Mouse (Mus musculus) hindbrain, embryonic 13.5 days (tissue): ENCODE measurements at regions not wholly inside any gene's neighbourhood (a gene's known extent, or its start where the extent isn't known, plus 50 kb on each side); places are given as distances from the start of the nearest gene placed in this dataset.

Experiments
- ATAC-seq: fragments of 200-750 bp; cut with Nextera tagmentation; 2 replicates; pipeline ENCODE4 v1.8.0; 2017; ENCODE audit warnings: moderate TSS enrichment; ENCODE audit not compliant: low FRiP score
- H3K27ac ChIP-seq: fragments of 300-500 bp; sonication (generic); 2 replicates; pipeline ENCODE4 v1.5.1; 2015; ENCODE audit warnings: inconsistent platforms, mild to moderate bottlenecking, moderate library complexity
- H3K27me3 ChIP-seq: fragments of 300-500 bp; sonication (generic); 2 replicates; pipeline ENCODE4 v1.6.1; 2015; ENCODE audit warnings: mild to moderate bottlenecking, inconsistent platforms
- H3K36me3 ChIP-seq: fragments of 300-500 bp; sonication (generic); 2 replicates; pipeline ENCODE4 v1.6.1; 2015; ENCODE audit warnings: mild to moderate bottlenecking, inconsistent platforms
- H3K4me1 ChIP-seq: fragments of 300-500 bp; sonication (generic); replicated peaks from 2 replicates; pipeline ENCODE4 v1.6.1; 2015; ENCODE audit warnings: inconsistent platforms
- H3K4me2 ChIP-seq: fragments of 300-500 bp; sonication (generic); 2 replicates; pipeline ENCODE4 v1.6.1; 2015; ENCODE audit warnings: inconsistent platforms, mild to moderate bottlenecking, moderate library complexity
- H3K4me3 ChIP-seq: fragments of 300-500 bp; sonication (generic); 2 replicates; pipeline ENCODE4 v1.5.1; 2015; ENCODE audit warnings: mild to moderate bottlenecking, inconsistent platforms
- H3K9ac ChIP-seq: fragments of 300-500 bp; sonication (generic); 2 replicates; pipeline ENCODE4 v1.6.1; 2015; ENCODE audit warnings: mild to moderate bottlenecking, inconsistent platforms
- H3K9me3 ChIP-seq: fragments of 300-500 bp; sonication (generic); 2 replicates; pipeline ENCODE4 v1.6.1; 2016; ENCODE audit warnings: inconsistent platforms
- WGBS: fragments of 180-500 bp; shearing (Covaris S2); methylation state at CpG from one replicate; pipeline ENCODE4 v1.1.7; 2015; 5-methylcytosine and 5-hydroxymethylcytosine counted together

DNA sequence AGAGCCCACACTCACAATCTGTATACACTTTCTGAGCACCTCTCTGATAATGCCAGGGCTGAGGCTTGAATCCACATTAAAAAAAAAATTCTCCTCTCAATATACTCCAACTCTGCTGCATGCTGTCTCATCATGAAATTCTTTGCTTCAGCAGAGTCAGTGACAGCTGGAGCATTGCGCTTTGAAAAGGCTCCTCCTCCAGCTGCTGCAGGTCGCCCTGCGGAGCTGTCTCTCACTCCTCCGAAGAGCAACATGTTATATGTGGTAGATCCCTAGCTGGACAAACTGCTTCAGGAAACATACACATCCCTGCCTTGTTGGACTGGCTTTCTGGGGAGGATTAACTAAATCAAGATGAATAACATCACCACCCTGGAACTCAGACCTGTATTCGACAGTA lies 984.5 kb downstream of the Adgrl2 start:
- H3K4me2 ChIP-seq, result no peak overlapping the region
- H3K27me3 ChIP-seq, result no peaks in the 10 kb centered on the region
- no peaks in the 10 kb centered on the region for H3K36me3 ChIP-seq
- no peak overlapping the region for H3K9ac ChIP-seq
- 65% methylated on average over 5 of the region's 5 CpGs for WGBS
- no peak for ATAC-seq
- H3K27ac ChIP-seq, result no peak overlapping the region
- no peaks in the 10 kb centered on the region for H3K9me3 ChIP-seq
- no peak overlapping the region for H3K4me3 ChIP-seq
- H3K4me1 ChIP-seq, result no peaks in the 10 kb centered on the region

GRCm38 (mm10) chr3:148004006-148004405 lies 986.3 kb downstream of the Adgrl2 start:
- 53% methylated on average over 3 of the region's 3 CpGs for WGBS
- Histone ChIP-seq H3K27ac (no peak overlapping the region), H3K9me3 (no peaks in the 10 kb centered on the region), H3K36me3 (no peaks in the 10 kb centered on the region), H3K4me3 (no peak overlapping the region), H3K4me2 (no peak overlapping the region), H3K9ac (no peak overlapping the region), H3K4me1 (no peaks in the 10 kb centered on the region), H3K27me3 (no peaks in the 10 kb centered on the region)
- ATAC-seq, result no peak

GRCm38 (mm10) chr3:147999330-147999953 lies 990.9 kb downstream of the Adgrl2 start:
- WGBS, result 63% methylated on average over 15 of the region's 15 CpGs
- no peak for ATAC-seq
- H3K9me3 ChIP-seq, result no peaks in the 10 kb centered on the region
- H3K27me3 ChIP-seq, result no peaks in the 10 kb centered on the region
- H3K4me3 ChIP-seq, result no peak overlapping the region
- no peak overlapping the region for H3K27ac ChIP-seq
- no peak overlapping the region for H3K4me2 ChIP-seq
- H3K36me3 ChIP-seq, result no peaks in the 10 kb centered on the region
- H3K4me1 ChIP-seq, result no peaks in the 10 kb centered on the region
- H3K9ac ChIP-seq, result no peak overlapping the region

DNA sequence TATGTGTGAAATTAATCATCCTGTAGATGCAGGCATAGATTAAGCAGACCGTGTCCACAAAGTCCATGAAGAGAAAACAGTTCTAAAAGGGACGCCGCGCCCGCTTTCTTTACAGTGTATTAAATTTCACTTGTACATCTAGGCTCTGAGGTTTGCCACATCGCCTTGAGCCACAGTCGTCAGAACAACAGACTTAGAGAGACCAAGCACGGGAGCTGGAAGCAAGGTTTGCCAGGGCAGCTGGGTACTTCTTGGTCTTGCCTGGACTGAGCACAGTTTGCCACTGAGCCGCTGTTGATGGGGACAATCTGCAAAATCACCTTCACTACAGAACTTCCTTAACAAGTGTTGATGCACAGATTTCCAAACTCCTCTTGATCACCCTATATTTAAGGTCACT lies 998.6 kb downstream of the Adgrl2 start:
- H3K9me3 ChIP-seq, result no peaks in the 10 kb centered on the region
- H3K9ac ChIP-seq, result no peak overlapping the region
- no peaks in the 10 kb centered on the region for H3K27me3 ChIP-seq
- H3K4me1 ChIP-seq, result no peaks in the 10 kb centered on the region
- 79% methylated on average over 9 of the region's 9 CpGs for WGBS
- no peak overlapping the region for H3K27ac ChIP-seq
- H3K4me2 ChIP-seq, result no peak overlapping the region
- no peak overlapping the region for H3K4me3 ChIP-seq
- no peak for ATAC-seq
- no peaks in the 10 kb centered on the region for H3K36me3 ChIP-seq

DNA sequence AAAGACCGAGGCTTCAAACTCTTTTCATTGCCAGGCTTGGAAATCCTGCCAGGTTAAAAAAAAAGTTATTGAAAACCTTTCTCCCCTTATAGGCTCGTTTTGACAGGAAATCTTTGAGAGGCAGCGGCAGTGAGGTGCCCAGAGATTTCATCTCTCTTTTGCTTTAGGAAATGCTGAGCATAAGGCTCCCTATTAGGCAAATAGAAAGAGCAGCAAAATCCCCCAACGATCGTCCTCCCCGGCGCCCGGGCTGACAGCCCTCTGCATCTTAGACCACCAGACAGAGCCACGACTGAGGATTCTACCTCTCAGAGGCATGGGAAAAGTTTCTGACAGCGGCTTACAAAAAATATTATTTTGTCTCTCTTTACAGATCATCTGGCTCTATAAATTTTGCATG lies 999.5 kb downstream of the Adgrl2 start:
- H3K36me3 ChIP-seq, result no peaks in the 10 kb centered on the region
- ATAC-seq, result no peak
- H3K9me3 ChIP-seq, result no peaks in the 10 kb centered on the region
- H3K9ac ChIP-seq, result no peak overlapping the region
- H3K4me3 ChIP-seq, result no peak overlapping the region
- H3K4me2 ChIP-seq, result peak overlapping the region; percentile 20; the same call in 1 of the 2 replicates
- H3K4me1 ChIP-seq, result no peaks in the 10 kb centered on the region
- no peak overlapping the region for H3K27ac ChIP-seq
- WGBS, result 43% methylated on average over 10 of the region's 10 CpGs
- no peaks in the 10 kb centered on the region for H3K27me3 ChIP-seq

- Histone ChIP-seq H3K4me3 (no peak overlapping the region), H3K36me3 (no peaks in the 10 kb centered on the region), H3K9ac (no peak overlapping the region), H3K4me1 (no peaks in the 10 kb centered on the region), H3K9me3 (no peaks in the 10 kb centered on the region), H3K27me3 (no peaks in the 10 kb centered on the region), H3K27ac (no peak overlapping the region), H3K4me2 (no peak overlapping the region)
- WGBS, result 65% methylated on average over 5 of the region's 5 CpGs
- ATAC-seq, result no peak
These were observed 1007.5 kb downstream of the Adgrl2 start for GRCm38 (mm10) chr3:147982831-147983230.

- ATAC-seq, result no peak
- Histone ChIP-seq H3K9ac (no peak overlapping the region), H3K27me3 (no peaks in the 10 kb centered on the region), H3K4me1 (no peaks in the 10 kb centered on the region; the same call in 1 of the 2 replicates), H3K4me3 (no peak overlapping the region), H3K4me2 (no peak overlapping the region), H3K36me3 (no peaks in the 10 kb centered on the region), H3K9me3 (no peaks in the 10 kb centered on the region), H3K27ac (no peak overlapping the region)
- 60% methylated on average over 4 of the region's 4 CpGs for WGBS
These were observed 1008.7 kb downstream of the Adgrl2 start for GRCm38 (mm10) chr3:147981621-147982020.

DNA sequence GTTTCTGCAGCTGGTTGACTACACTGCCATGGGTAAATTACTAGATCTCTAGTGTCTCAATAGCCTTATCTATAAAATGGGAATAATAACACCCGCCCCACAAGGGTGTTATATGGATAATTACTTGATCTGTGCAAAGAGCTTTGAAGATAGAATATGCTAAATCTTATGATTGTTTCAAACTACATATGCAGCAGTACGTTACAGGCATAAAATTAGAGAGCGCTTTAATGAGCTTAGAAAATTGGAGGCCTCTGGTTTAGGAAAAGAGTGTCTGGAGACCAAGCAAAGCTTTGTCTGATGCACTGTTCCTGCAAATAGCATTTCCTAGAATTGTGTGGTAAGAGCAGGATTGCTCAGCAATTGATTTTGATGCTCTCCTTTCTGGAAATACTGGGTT lies 1013.8 kb downstream of the Adgrl2 start:
- ATAC-seq, result no peak
- Histone ChIP-seq H3K27ac (no peak overlapping the region), H3K9me3 (no peaks in the 10 kb centered on the region), H3K4me3 (no peak overlapping the region), H3K27me3 (no peaks in the 10 kb centered on the region), H3K9ac (no peak overlapping the region), H3K4me2 (no peak overlapping the region), H3K4me1 (peaks cover 8% of the 10 kb centered on the region; the same call in 1 of the 2 replicates), H3K36me3 (no peaks in the 10 kb centered on the region)
- 77% methylated on average over 3 of the region's 3 CpGs for WGBS

GRCm38 (mm10) chr3:147976069-147976468 lies 1014.3 kb downstream of the Adgrl2 start:
- no peak overlapping the region for H3K4me3 ChIP-seq
- H3K4me2 ChIP-seq, result no peak overlapping the region
- H3K27me3 ChIP-seq, result no peaks in the 10 kb centered on the region
- no peaks in the 10 kb centered on the region for H3K36me3 ChIP-seq
- no peak for ATAC-seq
- no peak overlapping the region for H3K9ac ChIP-seq
- 81% methylated on average over 6 of the region's 6 CpGs for WGBS
- no peak overlapping the region for H3K27ac ChIP-seq
- H3K4me1 ChIP-seq, result peaks cover 8% of the 10 kb centered on the region; the same call in 1 of the 2 replicates
- no peaks in the 10 kb centered on the region for H3K9me3 ChIP-seq

DNA sequence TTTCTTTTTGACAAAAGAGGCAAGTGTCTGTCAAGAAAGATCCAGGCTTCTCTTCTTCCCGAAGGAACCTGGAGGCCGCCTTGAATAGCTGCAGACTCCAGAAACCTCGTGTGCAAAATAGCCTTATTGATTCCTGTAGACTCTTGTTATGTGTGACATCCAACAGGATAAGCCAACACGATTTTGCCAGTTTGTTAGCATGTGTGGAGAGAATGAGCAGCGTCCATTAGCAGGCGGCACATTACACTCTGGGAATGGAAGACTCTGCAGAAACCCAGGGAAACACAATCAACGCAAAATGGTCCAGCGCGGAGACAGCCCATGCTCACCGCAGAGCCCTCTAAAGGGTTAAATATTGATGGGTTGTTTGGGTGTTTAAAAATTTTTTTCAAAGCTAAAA lies 1014.9 kb downstream of the Adgrl2 start:
- peaks cover 8% of the 10 kb centered on the region; the same call in 1 of the 2 replicates for H3K4me1 ChIP-seq
- H3K4me2 ChIP-seq, result no peak overlapping the region
- H3K36me3 ChIP-seq, result no peaks in the 10 kb centered on the region
- H3K27me3 ChIP-seq, result no peaks in the 10 kb centered on the region
- H3K9me3 ChIP-seq, result no peaks in the 10 kb centered on the region
- no peak overlapping the region for H3K4me3 ChIP-seq
- no peak for ATAC-seq
- no peak overlapping the region for H3K27ac ChIP-seq
- no peak overlapping the region for H3K9ac ChIP-seq
- WGBS, result 73% methylated on average over 10 of the region's 10 CpGs

GRCm38 (mm10) chr3:147974515-147974914 lies 1015.8 kb downstream of the Adgrl2 start:
- Histone ChIP-seq H3K4me1 (peaks cover 8% of the 10 kb centered on the region; the same call in 1 of the 2 replicates), H3K4me3 (no peak overlapping the region), H3K4me2 (no peak overlapping the region), H3K27me3 (no peaks in the 10 kb centered on the region), H3K9me3 (no peaks in the 10 kb centered on the region), H3K9ac (no peak overlapping the region), H3K27ac (no peak overlapping the region), H3K36me3 (no peaks in the 10 kb centered on the region)
- ATAC-seq, result no peak
- WGBS, result 50% methylated on average over 8 of the region's 8 CpGs

- Histone ChIP-seq H3K27ac (0 out of 2 replicates have a peak overlapping the region, but pooled peaks have one; percentile 37), H3K9me3 (no peaks in the 10 kb centered on the region), H3K27me3 (no peaks in the 10 kb centered on the region), H3K9ac (no peak overlapping the region), H3K4me3 (no peak overlapping the region), H3K36me3 (no peaks in the 10 kb centered on the region), H3K4me2 (peak overlapping the region; percentile 23), H3K4me1 (peaks cover 28% of the 10 kb centered on the region)
- no peak for ATAC-seq
- 55% methylated on average over 11 of the region's 11 CpGs for WGBS
These were observed 1022.1 kb downstream of the Adgrl2 start for GRCm38 (mm10) chr3:147968271-147968670.

DNA sequence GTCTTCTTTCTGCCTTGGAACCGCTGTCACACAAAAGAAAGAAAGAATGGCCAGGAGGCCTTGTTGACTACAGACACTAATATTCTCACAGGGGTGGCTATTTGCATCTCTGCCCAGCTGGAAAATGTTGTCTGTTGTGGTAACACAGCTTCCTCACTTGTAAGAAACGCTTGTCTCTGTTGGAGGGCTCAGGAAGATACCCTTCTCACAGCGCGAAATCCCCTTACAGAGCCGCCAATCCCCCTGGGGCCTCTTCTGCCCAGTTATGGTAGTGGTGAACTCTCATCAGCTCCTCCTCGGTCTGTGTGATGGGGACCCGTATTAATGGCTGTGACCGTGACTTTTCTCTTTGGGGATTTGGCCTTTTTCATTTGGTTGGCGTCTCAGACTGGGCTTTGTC lies 1022.5 kb downstream of the Adgrl2 start:
- Histone ChIP-seq H3K4me2 (peak overlapping the region; percentile 23), H3K9ac (no peak overlapping the region), H3K27me3 (no peaks in the 10 kb centered on the region), H3K4me1 (peaks cover 30% of the 10 kb centered on the region), H3K9me3 (no peaks in the 10 kb centered on the region), H3K36me3 (no peaks in the 10 kb centered on the region), H3K27ac (peak overlapping the region; percentile 37; the same call in 1 of the 2 replicates), H3K4me3 (no peak overlapping the region)
- WGBS, result 18% methylated on average over 9 of the region's 9 CpGs
- ATAC-seq, result peak; percentile 45; the same call in 1 of the 2 replicates
